Mouse (Mus musculus): Measurements from ENCODE around the gene Vav3.

Gene Vav3

GRCm38 (mm10) chr3:109528688-109529087, 188.2 kb downstream of the Vav3 start:
- Histone ChIP-seq H3K36me3 (ENCODE audit: control insufficient read depth, insufficient read depth, low read length, poor library complexity, severe bottlenecking) (no peaks in the 10 kb centered on the region), H3K27me3 (ENCODE audit: control insufficient read depth, insufficient read depth, low read length, poor library complexity, severe bottlenecking) (no peaks in the 10 kb centered on the region)
- DNase-seq (ENCODE audit: low read depth, low spot score), result no peak

GRCm38 (mm10) chr3:109537686-109538085, 197.2 kb downstream of the Vav3 start:
- DNase-seq (ENCODE audit: low read depth, low spot score), result no peak
- Histone ChIP-seq H3K36me3 (ENCODE audit: control insufficient read depth, insufficient read depth, low read length, poor library complexity, severe bottlenecking) (no peaks in the 10 kb centered on the region), H3K27me3 (ENCODE audit: control insufficient read depth, insufficient read depth, low read length, poor library complexity, severe bottlenecking) (no peaks in the 10 kb centered on the region; the same call in 1 of the 2 replicates)

- no peak for DNase-seq (ENCODE audit: low read depth, low spot score)
- H3K36me3 ChIP-seq (ENCODE audit: control insufficient read depth, insufficient read depth, low read length, poor library complexity, severe bottlenecking), result no peaks in the 10 kb centered on the region
- no peaks in the 10 kb centered on the region; the same call in 1 of the 2 replicates for H3K27me3 ChIP-seq (ENCODE audit: control insufficient read depth, insufficient read depth, low read length, poor library complexity, severe bottlenecking)
Measured at GRCm38 (mm10) chr3:109540009-109540408, 199.6 kb downstream of the Vav3 start.

GRCm38 (mm10) chr3:109544476-109545221, 204.2 kb downstream of the Vav3 start:
- no peaks in the 10 kb centered on the region for H3K36me3 ChIP-seq (ENCODE audit: control insufficient read depth, insufficient read depth, low read length, poor library complexity, severe bottlenecking)
- DNase-seq (ENCODE audit: low read depth, low spot score), result no peak
- H3K27me3 ChIP-seq (ENCODE audit: control insufficient read depth, insufficient read depth, low read length, poor library complexity, severe bottlenecking), result no peaks in the 10 kb centered on the region

GRCm38 (mm10) chr3:109557329-109557728, 216.9 kb downstream of the Vav3 start:
- DNase-seq (ENCODE audit: low read depth, low spot score), result no peak
- no peaks in the 10 kb centered on the region for H3K36me3 ChIP-seq (ENCODE audit: control insufficient read depth, insufficient read depth, low read length, poor library complexity, severe bottlenecking)

GRCm38 (mm10) chr3:109561295-109561694, 220.8 kb downstream of the Vav3 start:
- Histone ChIP-seq H3K27me3 (ENCODE audit: control insufficient read depth, insufficient read depth, low read length, poor library complexity, severe bottlenecking) (no peaks in the 10 kb centered on the region), H3K36me3 (ENCODE audit: control insufficient read depth, insufficient read depth, low read length, poor library complexity, severe bottlenecking) (no peaks in the 10 kb centered on the region)
- no peak for DNase-seq (ENCODE audit: low read depth, low spot score)

More at GRCm38 (mm10) chr3:109557329-109557728, 216.9 kb downstream of the Vav3 start:
- no peaks in the 10 kb centered on the region for H3K27me3 ChIP-seq (ENCODE audit: control insufficient read depth, insufficient read depth, low read length, poor library complexity, severe bottlenecking)

- H3K36me3 ChIP-seq (ENCODE audit: control insufficient read depth, insufficient read depth, low read length, poor library complexity, severe bottlenecking), result no peaks in the 10 kb centered on the region
- DNase-seq (ENCODE audit: low read depth, low spot score), result no peak
- H3K27me3 ChIP-seq (ENCODE audit: control insufficient read depth, insufficient read depth, low read length, poor library complexity, severe bottlenecking), result no peaks in the 10 kb centered on the region
Measured at GRCm38 (mm10) chr3:109561776-109562175, 221.3 kb downstream of the Vav3 start.

GRCm38 (mm10) chr3:109562268-109562667, 221.8 kb downstream of the Vav3 start:
- DNase-seq (ENCODE audit: low read depth, low spot score), result no peak
- no peaks in the 10 kb centered on the region for H3K27me3 ChIP-seq (ENCODE audit: control insufficient read depth, insufficient read depth, low read length, poor library complexity, severe bottlenecking)
- H3K36me3 ChIP-seq (ENCODE audit: control insufficient read depth, insufficient read depth, low read length, poor library complexity, severe bottlenecking), result no peaks in the 10 kb centered on the region

- no peak for DNase-seq (ENCODE audit: low read depth, low spot score)
- H3K36me3 ChIP-seq (ENCODE audit: control insufficient read depth, insufficient read depth, low read length, poor library complexity, severe bottlenecking), result 0 out of 2 replicates have a peak, but pooled peaks cover 2% of the 10 kb centered on the region
Measured at GRCm38 (mm10) chr3:109564443-109564842, 224.0 kb downstream of the Vav3 start.

GRCm38 (mm10) chr3:109568542-109569265, 228.3 kb downstream of the Vav3 start:
- Histone ChIP-seq H3K36me3 (ENCODE audit: control insufficient read depth, insufficient read depth, low read length, poor library complexity, severe bottlenecking) (0 out of 2 replicates have a peak, but pooled peaks cover 2% of the 10 kb centered on the region), H3K27me3 (ENCODE audit: control insufficient read depth, insufficient read depth, low read length, poor library complexity, severe bottlenecking) (no peaks in the 10 kb centered on the region)
- DNase-seq (ENCODE audit: low read depth, low spot score), result no peak

More at GRCm38 (mm10) chr3:109564443-109564842, 224.0 kb downstream of the Vav3 start:
- no peaks in the 10 kb centered on the region for H3K27me3 ChIP-seq (ENCODE audit: control insufficient read depth, insufficient read depth, low read length, poor library complexity, severe bottlenecking)

GRCm38 (mm10) chr3:109571483-109571882, 231.0 kb downstream of the Vav3 start:
- Histone ChIP-seq H3K36me3 (ENCODE audit: control insufficient read depth, insufficient read depth, low read length, poor library complexity, severe bottlenecking) (0 out of 2 replicates have a peak, but pooled peaks cover 2% of the 10 kb centered on the region), H3K27me3 (ENCODE audit: control insufficient read depth, insufficient read depth, low read length, poor library complexity, severe bottlenecking) (no peaks in the 10 kb centered on the region)
- no peak for DNase-seq (ENCODE audit: low read depth, low spot score)

GRCm38 (mm10) chr3:109572871-109573270, 232.4 kb downstream of the Vav3 start:
- H3K27me3 ChIP-seq (ENCODE audit: control insufficient read depth, insufficient read depth, low read length, poor library complexity, severe bottlenecking), result no peaks in the 10 kb centered on the region
- no peak for DNase-seq (ENCODE audit: low read depth, low spot score)
- H3K36me3 ChIP-seq (ENCODE audit: control insufficient read depth, insufficient read depth, low read length, poor library complexity, severe bottlenecking), result 0 out of 2 replicates have a peak, but pooled peaks cover 2% of the 10 kb centered on the region

GRCm38 (mm10) chr3:109573549-109574146, 233.2 kb downstream of the Vav3 start:
- Histone ChIP-seq H3K27me3 (ENCODE audit: control insufficient read depth, insufficient read depth, low read length, poor library complexity, severe bottlenecking) (no peaks in the 10 kb centered on the region), H3K36me3 (ENCODE audit: control insufficient read depth, insufficient read depth, low read length, poor library complexity, severe bottlenecking) (no peaks in the 10 kb centered on the region)
- no peak for DNase-seq (ENCODE audit: low read depth, low spot score)

- Histone ChIP-seq H3K27me3 (ENCODE audit: control insufficient read depth, insufficient read depth, low read length, poor library complexity, severe bottlenecking) (no peaks in the 10 kb centered on the region), H3K36me3 (ENCODE audit: control insufficient read depth, insufficient read depth, low read length, poor library complexity, severe bottlenecking) (no peaks in the 10 kb centered on the region)
- no peak for DNase-seq (ENCODE audit: low read depth, low spot score)
Measured at GRCm38 (mm10) chr3:109574161-109574560, 233.7 kb downstream of the Vav3 start.

- no peaks in the 10 kb centered on the region for H3K36me3 ChIP-seq (ENCODE audit: control insufficient read depth, insufficient read depth, low read length, poor library complexity, severe bottlenecking)
- no peak for DNase-seq (ENCODE audit: low read depth, low spot score)
- no peaks in the 10 kb centered on the region for H3K27me3 ChIP-seq (ENCODE audit: control insufficient read depth, insufficient read depth, low read length, poor library complexity, severe bottlenecking)
Measured at GRCm38 (mm10) chr3:109578347-109578746, 237.9 kb downstream of the Vav3 start.
